Mouse (Mus musculus) kidney, adult 2 months (tissue): ENCODE measurements around the gene Ebi3.

Experiments used
- CTCF ChIP-seq: fragments of 200-500 bp; conservative IDR thresholded peaks from 2 replicates; pipeline ENCODE4 v1.5.1; 2011; ENCODE audit warnings: low read depth, mild to moderate bottlenecking, control low read depth, low read length, moderate library complexity, mixed read lengths; ENCODE audit not compliant: insufficient read depth, insufficient read length
- POLR2A ChIP-seq: fragments of 200-500 bp; IDR thresholded peaks from one replicate; pipeline ENCODE4 v1.6.1; 2011; ENCODE audit warnings: low read depth, low read length, control low read depth

DNA sequence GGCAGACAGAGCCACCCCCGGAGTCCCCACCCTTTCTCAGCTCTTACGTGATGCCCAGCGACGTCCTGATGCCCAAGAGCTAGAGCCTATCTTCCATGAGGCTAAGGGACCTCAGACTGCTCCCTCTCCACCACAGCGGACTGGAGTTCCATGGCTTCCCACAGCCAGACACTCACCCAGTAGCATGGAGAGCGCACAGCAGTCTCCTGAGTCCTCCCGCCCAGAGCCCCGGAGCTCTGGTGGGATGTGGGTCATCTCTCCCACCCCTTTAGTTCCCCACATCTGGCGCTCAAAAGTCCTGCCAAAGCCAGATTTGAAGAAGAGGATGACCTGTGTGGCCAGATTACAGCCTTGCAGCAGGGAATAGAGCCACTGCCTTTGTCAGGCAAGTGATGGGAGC, 1.8 kb upstream of the Ebi3 start:
- TF ChIP-seq CTCF (no peak), POLR2A (no peak)
